Comparison of ENCODE assay signal across 13 mouse cellular contexts in the genomic region with DNA sequence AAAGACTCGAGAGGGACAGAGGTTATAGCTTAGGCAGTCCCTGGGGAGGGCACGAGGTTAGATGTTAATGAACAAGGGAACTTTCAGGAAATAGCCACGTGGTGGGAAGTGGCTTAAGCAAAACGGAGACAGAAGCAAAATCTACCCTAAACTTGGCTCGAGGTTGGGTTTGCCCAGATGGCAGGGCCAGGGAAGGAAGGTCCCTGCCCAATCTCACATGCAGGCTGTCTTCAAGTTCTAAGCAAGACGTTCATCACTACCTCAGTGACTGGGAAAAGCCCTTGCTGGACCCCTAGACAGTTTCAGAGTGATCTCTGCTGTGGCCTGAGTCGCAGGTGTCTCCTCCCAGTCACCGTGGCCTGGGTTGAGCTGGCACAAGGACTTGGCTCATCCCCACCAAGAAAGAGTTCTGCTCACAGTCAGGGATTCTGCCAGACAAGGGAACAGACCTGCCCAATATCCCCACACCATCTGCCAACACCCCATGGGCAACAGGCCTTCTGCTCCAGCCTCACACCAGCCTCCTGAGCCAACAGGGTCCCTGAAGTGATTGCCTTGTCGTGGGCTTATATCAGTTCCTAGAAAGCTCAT. TPM values are rescaled to one million over a fixed set of nuclear protein-coding genes. Genes with fewer than 3 reads are reported as not detected.
DNase-seq lines count a peak whose midpoint lies in the region; ATAC-seq and TF ChIP-seq lines count a peak whose summit lies in the region.
"Had no signal": no experiment of that assay in that cellular context is flagged by ENCODE, and none has a peak within 500 bp of the region (broad histone marks: within the 10 kb centered on the region; RNA-seq: fewer than 3 reads in every experiment).

No protein-coding gene starts in this region.

- TF ChIP-seq CTCF in midbrain, postnatal 0 days (IDR thresholded peaks at IDR 0.05): no peak

- H3K9me3 ChIP-seq in midbrain, postnatal 0 days (ENCODE audit: low read length): no peaks in the 10 kb centered on the region
- H3K9me3 ChIP-seq in midbrain, embryonic 10.5 days (replicated peaks): peaks cover 8% of the 10 kb centered on the region
- H3K9me3 ChIP-seq: liver, embryonic 15.5 days had no signal

- no peaks in the 10 kb centered on the region for H3K4me1 ChIP-seq in midbrain, postnatal 0 days (ENCODE audit: insufficient read depth, low read length)
- H3K4me1 ChIP-seq in midbrain, embryonic 10.5 days: no peaks in the 10 kb centered on the region; the same call in 1 of the 2 replicates
- H3K4me1 ChIP-seq: hindbrain, embryonic 12.5 days had no signal

- no peak overlapping the region for H3K27ac ChIP-seq in midbrain, postnatal 0 days (ENCODE audit: low read depth, low read length)
- H3K27ac ChIP-seq in midbrain, embryonic 10.5 days (replicated peaks): no peak overlapping the region
- H3K27ac ChIP-seq: heart, adult 2 months; hindbrain, embryonic 12.5 days; liver, embryonic 15.5 days had no signal

- no peak for ATAC-seq in midbrain, postnatal 0 days (ENCODE audit: low FRiP score)

- H3K9ac ChIP-seq in midbrain, postnatal 0 days (replicated peaks; ENCODE audit: low read length, poor library complexity, severe bottlenecking): no peak overlapping the region
- H3K9ac ChIP-seq: hindbrain, embryonic 12.5 days; liver, embryonic 15.5 days had no signal

- H3K27me3 ChIP-seq in midbrain, postnatal 0 days (ENCODE audit: insufficient read depth, low read length): no peaks in the 10 kb centered on the region
- no peaks in the 10 kb centered on the region for H3K27me3 ChIP-seq in midbrain, embryonic 10.5 days (ENCODE audit: low read depth, poor library complexity, severe bottlenecking)
- H3K27me3 ChIP-seq: hindbrain, embryonic 12.5 days; liver, embryonic 15.5 days had no signal

- no peak overlapping the region for H3K4me2 ChIP-seq in midbrain, postnatal 0 days (ENCODE audit: low read depth, low read length, poor library complexity, severe bottlenecking)
- H3K4me2 ChIP-seq: hindbrain, embryonic 12.5 days; liver, embryonic 15.5 days had no signal

- no peaks in the 10 kb centered on the region for H3K36me3 ChIP-seq in midbrain, postnatal 0 days (ENCODE audit: insufficient read depth, low read length)
- no peaks in the 10 kb centered on the region for H3K36me3 ChIP-seq in midbrain, embryonic 10.5 days
- H3K36me3 ChIP-seq: hindbrain, embryonic 12.5 days; liver, embryonic 15.5 days had no signal

- H3K4me3 ChIP-seq in midbrain, postnatal 0 days (ENCODE audit: low read depth, low read length): no peak overlapping the region
- H3K4me3 ChIP-seq in midbrain, embryonic 10.5 days: no peak overlapping the region
- H3K4me3 ChIP-seq: heart, adult 2 months; hindbrain, embryonic 12.5 days; liver, embryonic 15.5 days had no signal

- DNase-seq in embryo, embryonic 10 days (ENCODE audit: low spot score): peak; percentile 27
- DNase-seq in embryo, embryonic 11 days: no peak
- peak; percentile 70 for DNase-seq in midbrain, postnatal 0 days (ENCODE audit: low spot score)
- DNase-seq in midbrain, embryonic 10.5 days (ENCODE audit: low spot score): no peak
- peak; percentile 94 to 96 for DNase-seq in cerebellum, postnatal 10 days
- no peak for DNase-seq in right cerebral cortex, adult 2 months (ENCODE audit: low spot score in 2 of 2)
- no peak for DNase-seq in frontal cortex, postnatal 14 days (ENCODE audit: low spot score in 2 of 2)
- DNase-seq in layer of hippocampus, adult 11-12 months (ENCODE audit: low spot score): no peak
- DNase-seq: heart, adult 2 months; thymus, adult 18-20 months had no signal

- WGBS in midbrain, postnatal 0 days: 64% methylated on average over 9 of the region's 9 CpGs
- WGBS in midbrain, embryonic 10.5 days: 70% methylated on average over 9 of the region's 9 CpGs

RNA-seq across cellular contexts. Expression of gene Gm9887, which starts 45.5 kb away (rescaled TPM):
- not detected in 2 replicates for total RNA-seq in midbrain, postnatal 0 days (2014; rRNA removed)
- 0.90 and 1.0 TPM in 2 replicates for polyA plus RNA-seq in midbrain, postnatal 0 days (2015; fragmentation: Nextera tagmentation; extraction: Ambion mirVana)
- 1.2 and 1.3 TPM in 2 replicates for polyA plus RNA-seq in midbrain, embryonic 10.5 days (2016; fragmentation: Nextera tagmentation; extraction: Ambion mirVana)
- total RNA-seq: megakaryocyte, adult 5-6 weeks had no signal

RNA-seq across cellular contexts. Expression of gene Arf6, which starts 45.8 kb away (rescaled TPM):
- 122 TPM in 2 replicates for total RNA-seq in midbrain, postnatal 0 days (2014; rRNA removed)
- polyA plus RNA-seq in midbrain, postnatal 0 days (2015; fragmentation: Nextera tagmentation; extraction: Ambion mirVana): 34.9 and 42.0 TPM in 2 replicates
- 32.2 and 34.4 TPM in 2 replicates for polyA plus RNA-seq in midbrain, embryonic 10.5 days (2016; fragmentation: Nextera tagmentation; extraction: Ambion mirVana)

Comparison
In these comparisons a context has a peak if more than half of its experiments do, and no peak if none do; other contexts are left out.
1. DNase-seq: peak in embryo, embryonic 10 days (single experiment), midbrain, postnatal 0 days (single experiment) and cerebellum, postnatal 10 days (2 of 2); none in embryo, embryonic 11 days (single experiment), midbrain, embryonic 10.5 days (single experiment), right cerebral cortex, adult 2 months (0 of 2), frontal cortex, postnatal 14 days (0 of 2) and layer of hippocampus, adult 11-12 months (single experiment).